Mouse (Mus musculus) adrenal gland, postnatal 25 days (tissue): ENCODE results near the gene Evl. TPM values are rescaled to one million over a fixed set of nuclear protein-coding genes. Genes with fewer than 3 reads are reported as not detected.
A peak's percentile ranks its signal among the peaks of the same experiment; 100 is the strongest.
"Not testable (repeated sequence)": the region's sequence is repeated elsewhere in the genome, so short reads cannot be mapped to it uniquely, and the experiment has no call there.

Source experiments
- DNase-seq: peaks from one replicate; pipeline ENCODE4 v3.0.0; 2021; ENCODE audit warnings: mixed read lengths
- long read RNA-seq: library from polyadenylated mRNA; stranded (forward); transcript quantifications from one replicate; pipeline ENCODE4 v2.0.0, GENCODE M21; 2021
- total RNA-seq: library from RNA; stranded (reverse); gene quantifications from 2 replicates; pipeline ENCODE4 v1.2.3, GENCODE M21; 2021

Evl gene
- 49.6 and 55.2 TPM in 2 replicates for total RNA-seq
- long read RNA-seq, partial matches to known transcripts = 6 of 13 reads
- long read RNA-seq, other reads (novel, unspliced or antisense) = 4 of 13 reads

DNA sequence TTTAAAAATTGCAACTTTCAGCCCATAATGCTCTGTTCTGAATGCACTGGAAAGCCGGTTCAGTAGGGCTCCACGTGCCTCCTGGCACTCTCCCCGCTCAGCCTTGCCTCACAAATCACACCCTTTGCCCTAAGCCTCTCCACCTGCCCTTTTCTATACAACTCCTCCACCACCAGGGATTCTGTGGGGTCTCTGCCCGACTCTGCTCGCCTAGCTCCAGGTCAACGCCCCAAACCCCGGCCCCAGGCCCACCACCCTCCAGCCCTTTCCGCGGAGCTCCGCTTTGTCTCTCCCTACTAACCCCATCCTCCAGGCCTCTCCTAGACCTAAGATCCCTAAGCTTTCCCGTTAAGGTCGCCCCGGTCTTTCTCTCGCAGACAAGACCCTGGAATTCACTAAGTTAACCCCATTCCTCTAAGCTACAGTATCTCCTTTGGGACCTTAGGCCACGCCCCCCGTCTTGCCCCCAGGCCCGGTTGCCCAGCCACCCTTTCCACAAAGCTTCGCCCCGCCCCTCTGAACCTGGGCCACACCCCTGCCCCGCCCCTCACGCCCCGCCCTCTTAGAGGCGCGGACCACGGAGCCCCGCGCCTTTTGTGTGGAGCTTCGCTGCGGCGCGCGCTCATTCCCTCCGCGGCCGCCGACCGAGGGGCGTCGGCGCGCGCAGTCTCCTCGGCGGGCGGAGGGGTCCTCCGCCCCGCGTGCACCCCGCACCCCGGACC, at the start of gene Evl:
TSS of gene Evl (plus strand) at position 601 of the 722 bp plus-strand sequence.
- DNase-seq = peak; percentile 90

GRCm38 (mm10) chr12:108505846-108506245, 48.7 kb upstream of the Evl start:
- no peak for DNase-seq

GRCm38 (mm10) chr12:108507046-108507445, 47.5 kb upstream of the Evl start:
- DNase-seq = not testable (repeated sequence)

GRCm38 (mm10) chr12:108510571-108510970, 43.9 kb upstream of the Evl start:
- no peak for DNase-seq

DNA sequence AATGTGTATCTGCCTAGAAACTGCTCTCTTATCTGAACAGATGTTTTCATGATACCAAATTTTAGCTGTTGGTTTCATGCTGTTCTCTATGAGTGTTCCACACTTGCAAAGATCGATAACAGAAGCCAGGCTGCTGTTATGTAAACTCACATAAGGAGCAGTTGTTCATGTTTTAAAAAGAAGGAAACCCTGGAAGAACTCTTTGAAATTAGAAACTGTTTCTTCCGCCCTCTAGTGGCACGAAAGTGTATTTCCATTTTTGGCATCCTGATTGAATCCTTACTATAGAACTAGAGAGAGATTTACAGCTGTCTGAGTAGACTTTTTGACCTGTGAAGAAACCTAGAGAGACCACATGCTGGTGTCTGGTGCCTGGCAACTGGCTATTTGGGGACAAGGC, 43.5 kb upstream of the Evl start:
- no peak for DNase-seq

DNA sequence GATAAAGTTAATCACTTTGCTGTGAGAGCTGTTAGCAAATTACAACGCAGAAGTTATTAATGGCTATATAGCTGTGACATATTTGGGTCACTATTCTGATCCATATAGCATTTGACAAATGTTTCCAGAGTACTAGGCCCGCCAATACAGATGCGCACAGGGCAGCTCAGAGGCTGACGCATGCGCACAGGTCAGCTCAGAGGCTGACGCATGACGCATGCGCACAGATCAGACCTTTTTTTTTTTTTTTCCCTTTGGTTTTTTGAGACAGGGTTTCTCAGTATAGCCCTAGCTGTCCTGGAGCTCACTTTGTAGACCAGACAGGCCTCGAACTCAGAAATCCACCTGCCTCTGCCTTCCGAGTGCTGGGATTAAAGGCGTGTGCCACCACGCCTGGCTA, 39.1 kb upstream of the Evl start:
- DNase-seq = no peak

- no peak for DNase-seq
Observed at GRCm38 (mm10) chr12:108519374-108519773, 35.1 kb upstream of the Evl start.

DNA sequence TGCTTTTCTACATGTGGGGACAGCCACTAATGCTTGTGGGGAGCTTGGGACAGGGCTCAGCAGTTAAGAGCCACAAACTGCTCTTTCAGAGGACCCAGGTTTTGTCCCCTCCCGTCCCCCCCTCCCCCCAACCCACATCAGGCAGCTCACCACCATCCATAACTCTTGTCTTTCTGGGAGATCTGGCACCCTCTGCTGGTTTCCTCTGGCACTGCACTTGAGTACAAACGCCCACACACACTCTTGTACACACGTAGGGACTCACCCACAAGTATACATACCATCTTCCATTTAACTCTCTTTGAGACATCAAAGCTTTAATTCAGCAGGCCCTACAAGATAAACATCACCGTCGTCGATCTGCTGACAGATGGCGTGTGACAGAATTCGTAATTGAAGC, 25.3 kb upstream of the Evl start:
- no peak for DNase-seq

DNA sequence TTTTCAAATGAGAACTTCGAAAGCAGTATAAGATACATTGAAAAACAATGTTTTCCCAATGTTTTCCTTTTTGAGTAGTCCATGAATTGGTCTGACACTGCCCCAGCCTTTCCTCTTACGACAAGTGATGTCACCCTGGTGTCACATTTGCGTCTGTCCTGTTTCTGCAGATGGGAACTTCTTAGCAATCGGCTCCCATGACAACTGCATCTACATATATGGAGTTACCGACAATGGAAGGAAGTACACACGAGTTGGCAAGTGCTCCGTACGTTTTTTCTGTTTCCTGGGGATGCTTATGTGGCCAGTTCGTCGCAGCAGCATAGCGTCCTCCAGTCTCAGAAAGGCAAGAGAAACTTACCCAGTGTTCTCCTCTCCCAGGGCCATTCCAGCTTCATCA, 20.0 kb upstream of the Evl start:
- no peak for DNase-seq

GRCm38 (mm10) chr12:108536461-108536860, 18.1 kb upstream of the Evl start:
- DNase-seq = no peak

- DNase-seq = peak; percentile 26
Observed at GRCm38 (mm10) chr12:108541088-108541487, 13.4 kb upstream of the Evl start.

DNA sequence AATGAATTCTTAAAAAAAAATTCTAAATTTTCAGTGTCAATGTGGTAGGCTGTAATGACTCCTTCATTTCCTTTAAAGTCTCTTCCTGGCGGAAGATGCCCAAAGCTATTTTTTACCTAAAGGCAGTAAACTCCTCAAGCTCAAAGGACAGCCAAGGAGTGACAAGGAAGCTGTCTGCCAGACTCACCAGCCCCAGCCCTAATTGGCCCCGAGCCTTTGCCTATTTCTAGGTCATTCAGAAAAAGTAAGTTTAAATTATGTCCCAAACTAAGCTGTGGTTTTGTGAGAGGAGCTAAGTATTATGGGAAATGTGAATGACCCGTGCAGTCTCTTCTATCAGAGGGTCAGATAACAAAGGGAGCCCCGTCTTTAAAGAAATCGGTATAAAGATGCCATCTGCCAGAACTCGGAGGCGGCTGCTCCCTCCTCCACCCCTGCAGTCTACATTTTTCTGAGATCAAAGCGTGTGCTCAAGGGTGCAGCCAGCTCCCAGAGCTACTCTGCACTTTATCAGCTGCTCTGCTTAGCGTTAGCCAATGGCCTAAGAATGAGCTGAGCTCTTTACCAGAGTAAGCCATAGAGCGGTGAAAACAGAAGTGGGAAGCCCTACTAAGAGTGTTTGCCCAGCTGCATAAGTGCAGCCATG, 7.9 kb upstream of the Evl start:
- DNase-seq = peak; percentile 28

DNA sequence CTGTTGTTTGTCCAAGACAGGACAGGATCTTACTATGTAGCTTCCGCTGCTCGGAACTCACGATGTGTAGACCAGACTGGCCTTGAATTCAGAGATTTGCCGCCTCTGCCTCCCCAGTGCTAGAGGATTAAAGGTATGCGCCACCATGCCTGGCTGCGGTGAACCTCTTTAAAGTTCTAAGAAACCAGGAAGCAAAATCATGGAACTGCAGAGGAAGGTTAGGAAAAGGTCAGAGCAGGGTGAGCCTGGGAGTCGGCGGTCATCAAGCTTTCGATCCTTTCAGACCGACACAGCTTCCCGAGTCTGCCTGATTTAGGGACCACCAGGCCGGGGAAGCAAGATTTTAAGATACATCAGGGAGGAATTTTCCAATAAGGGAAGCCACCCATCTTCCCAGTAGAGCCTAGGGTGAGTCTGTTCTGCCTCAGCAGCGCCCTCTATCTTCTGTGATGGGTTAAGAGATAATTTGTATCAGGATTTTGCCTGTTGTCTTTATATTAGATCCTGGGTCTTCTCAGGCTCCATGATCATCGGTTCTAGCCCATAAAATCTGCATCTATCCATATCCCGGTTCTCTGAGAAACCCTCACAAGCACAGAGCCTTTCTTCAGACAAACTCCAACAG, 7.2 kb upstream of the Evl start:
- no peak for DNase-seq

- no peak for DNase-seq
Observed at GRCm38 (mm10) chr12:108551731-108552130, 2.8 kb upstream of the Evl start.

DNA sequence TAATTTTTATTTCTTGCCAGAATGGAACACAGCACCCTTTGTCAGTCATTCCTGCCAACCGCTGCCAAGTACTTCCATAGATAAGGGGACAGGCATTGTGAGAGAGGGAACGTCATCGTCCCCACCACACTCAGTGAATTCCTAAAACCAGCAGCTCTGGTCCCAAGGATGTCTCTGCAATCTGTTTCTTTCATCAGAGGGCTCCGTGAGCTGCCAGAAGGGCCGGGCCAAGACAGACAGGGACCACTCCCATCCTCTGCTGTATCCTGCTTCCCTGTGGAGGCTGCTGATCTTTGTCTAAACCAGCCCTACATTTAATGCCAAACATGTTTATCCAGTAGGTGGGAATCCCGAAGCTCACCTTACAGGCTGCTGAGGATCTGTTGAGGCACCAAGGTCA, 1.4 kb upstream of the Evl start:
- no peak for DNase-seq

- DNase-seq = peak; percentile 44
Observed at GRCm38 (mm10) chr12:108554861-108555556, 489 bp downstream of the Evl start.

DNA sequence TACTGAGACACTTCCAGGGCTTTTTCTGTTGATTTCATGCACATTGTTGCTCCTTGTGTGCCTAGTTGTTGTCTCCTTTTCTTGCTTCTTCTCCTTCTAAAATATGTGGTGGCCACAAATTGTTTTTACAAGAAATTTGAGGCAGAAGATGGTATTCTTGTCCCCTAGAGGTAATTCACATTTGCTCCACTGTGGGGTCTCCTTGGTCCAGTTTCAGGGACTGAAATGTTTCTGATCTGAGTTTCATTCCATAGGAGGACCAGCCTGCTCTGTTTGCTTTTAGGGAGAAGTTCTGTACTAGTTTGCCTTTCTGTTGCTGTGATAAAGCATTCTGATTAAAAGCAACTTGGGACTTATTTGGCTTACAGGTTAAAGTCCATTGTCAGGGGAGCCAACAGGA, 3.7 kb downstream of the Evl start:
- no peak for DNase-seq

GRCm38 (mm10) chr12:108563238-108563637, 8.7 kb downstream of the Evl start:
- DNase-seq = no peak

DNA sequence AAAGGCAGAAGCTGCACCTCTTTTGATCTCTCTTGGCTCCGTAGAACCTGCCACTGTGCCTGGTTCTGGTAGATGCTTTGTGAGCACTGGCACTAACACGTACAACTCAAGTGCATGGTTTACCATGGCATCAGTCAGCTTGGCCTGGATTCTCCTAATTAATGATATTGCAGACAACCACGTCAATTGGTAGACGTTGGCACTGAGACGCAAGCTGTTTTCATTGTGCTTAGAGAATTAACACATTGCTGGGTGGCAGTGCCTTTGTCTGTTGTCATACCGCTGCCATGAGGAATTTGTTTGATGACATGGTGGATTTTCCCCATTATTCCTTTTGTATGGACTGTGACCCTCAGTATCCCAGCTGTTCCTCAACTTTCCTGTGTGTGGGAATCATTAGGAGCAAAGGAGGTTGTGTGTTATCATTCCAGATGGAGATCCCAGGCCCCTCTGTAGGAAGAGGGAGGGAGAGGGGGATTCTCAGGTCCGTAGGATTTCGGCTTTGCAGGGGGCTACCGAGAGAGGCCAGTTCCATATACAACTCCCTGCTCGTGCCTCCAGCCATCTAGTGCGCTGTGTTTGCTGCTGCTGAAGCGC, 10.5 kb downstream of the Evl start:
- DNase-seq = no peak

DNA sequence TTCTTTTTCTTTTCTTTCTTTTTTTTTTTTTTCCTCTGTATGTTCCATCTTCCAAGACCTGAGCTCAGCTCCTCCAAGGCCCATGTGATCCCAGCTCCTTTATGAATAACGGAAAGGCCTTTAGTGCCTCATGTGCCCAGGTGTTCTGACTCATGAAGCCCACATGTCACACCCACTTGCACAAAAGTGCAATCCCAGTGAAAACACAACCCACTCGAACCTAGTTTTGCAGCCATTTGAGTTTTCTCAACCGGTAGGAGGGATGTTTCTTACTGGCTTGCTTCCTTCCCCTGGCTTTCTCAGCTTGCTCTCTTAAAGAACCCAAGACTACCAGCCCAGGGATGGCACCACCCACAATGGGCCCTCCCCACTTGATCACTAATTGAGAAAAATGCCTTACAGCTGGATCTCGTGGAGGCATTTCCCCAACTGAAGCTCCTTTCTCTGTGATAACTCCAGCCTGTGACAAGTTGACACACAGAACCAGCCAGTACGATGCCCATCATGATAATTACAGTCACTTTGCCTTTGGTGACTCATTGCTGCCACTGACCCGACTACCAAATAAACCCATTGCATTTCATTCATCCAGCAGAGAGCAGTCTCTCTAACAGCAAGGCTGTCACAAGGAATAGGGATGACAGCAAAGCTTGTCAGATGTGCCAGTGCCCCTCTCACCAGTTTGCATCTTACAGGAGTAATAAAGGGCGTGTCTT, 24.8 kb downstream of the Evl start:
- DNase-seq = no peak

DNA sequence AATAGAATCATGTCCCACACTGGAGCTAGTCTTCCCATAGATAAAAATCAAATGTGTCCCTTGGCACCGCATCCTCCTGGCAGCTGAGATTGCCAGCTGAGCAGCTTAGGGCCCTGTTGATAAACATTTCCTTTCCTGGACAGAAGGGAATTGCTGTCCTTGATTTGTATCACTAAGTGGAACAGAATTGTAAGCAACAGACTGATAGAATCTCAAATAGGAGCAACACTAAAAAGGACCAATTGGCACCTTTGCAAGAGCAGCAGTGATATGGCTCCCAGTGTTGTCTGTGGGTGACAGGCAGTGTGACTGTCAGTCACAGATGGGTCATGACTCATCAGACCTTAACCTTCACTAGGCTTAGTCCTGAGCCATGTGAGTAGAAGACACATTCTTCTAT, 29.3 kb downstream of the Evl start:
- DNase-seq = no peak

- DNase-seq = no peak
Observed at GRCm38 (mm10) chr12:108590131-108590530, 35.6 kb downstream of the Evl start.
